Mouse (Mus musculus): Measurements from ENCODE around the gene Tmc6.

DNA sequence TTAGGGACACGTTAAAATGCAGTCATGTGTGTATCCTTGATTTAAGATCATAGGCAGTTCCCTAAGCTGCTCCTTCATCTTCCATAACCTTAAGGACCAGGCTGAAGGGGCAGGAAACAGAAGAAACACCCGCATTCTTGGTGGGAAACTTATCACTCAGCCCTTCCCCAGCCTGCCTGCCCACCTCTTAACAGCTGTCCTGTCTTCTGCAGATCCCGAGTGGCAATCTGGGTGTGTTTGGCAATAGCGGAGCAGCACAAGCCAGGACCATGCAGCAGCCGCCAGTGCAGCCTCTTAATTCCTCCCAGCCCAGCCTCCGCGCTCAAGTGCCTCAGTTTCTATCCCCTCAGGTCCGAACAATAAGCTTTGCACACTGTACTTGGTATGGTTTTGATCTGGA, 39.3 kb downstream of the Tmc6 start:
- no peak for TF ChIP-seq CTCF (IDR thresholded peaks at IDR 0.05; ENCODE audit: low read depth, low read length)
- TF ChIP-seq POLR2A (IDR thresholded peaks at IDR 0.05; ENCODE audit: borderline replicate concordance, low read depth, low read length), result no peak
